Mouse (Mus musculus) lung, adult 2 months (tissue): ENCODE results near the gene Stpg2.

Source experiments
- CTCF ChIP-seq: fragments of 200-500 bp; IDR thresholded peaks from 2 replicates; pipeline ENCODE4 v1.5.1; 2011; ENCODE audit warnings: mild to moderate bottlenecking, low read length, control low read depth; ENCODE audit not compliant: insufficient read depth
- POLR2A ChIP-seq: fragments of 200-500 bp; IDR thresholded peaks from 2 replicates; pipeline ENCODE4 v1.6.1; 2011; ENCODE audit warnings: low read depth, mild to moderate bottlenecking, control low read depth, low read length, borderline replicate concordance; ENCODE audit errors: extremely low read depth

GRCm38 (mm10) chr3:139509275-139509985, 303.9 kb downstream of the Stpg2 start:
- TF ChIP-seq POLR2A (no peak), CTCF (no peak)
